Mouse (Mus musculus) testis, adult 2 months (tissue): ENCODE measurements around the gene Lancl2. TPM values are rescaled to one million over a fixed set of nuclear protein-coding genes. Genes with fewer than 3 reads are reported as not detected.
A peak's percentile ranks its signal among the peaks of the same experiment; 100 is the strongest.

ENCODE experiments used
- H3K27ac ChIP-seq: fragments of 200-500 bp; 2 replicates; pipeline ENCODE4 v1.5.1; 2012; ENCODE audit warnings: low read depth, low read length; ENCODE audit not compliant: control insufficient read depth, insufficient read depth
- H3K27me3 ChIP-seq: fragments of 200-500 bp; 2 replicates; pipeline ENCODE4 v1.6.1; 2012; ENCODE audit warnings: mild to moderate bottlenecking, low read length, moderate library complexity; ENCODE audit not compliant: control insufficient read depth, insufficient read depth
- H3K36me3 ChIP-seq: fragments of 200-500 bp; 2 replicates; pipeline ENCODE4 v1.6.1; 2012; ENCODE audit warnings: mild to moderate bottlenecking, low read length; ENCODE audit not compliant: control insufficient read depth, insufficient read depth
- H3K4me1 ChIP-seq: fragments of 200-500 bp; 2 replicates; pipeline ENCODE4 v1.6.1; 2012; ENCODE audit warnings: low read length; ENCODE audit not compliant: control insufficient read depth, insufficient read depth
- H3K4me3 ChIP-seq: fragments of 200-500 bp; 2 replicates; pipeline ENCODE4 v1.5.1; 2012; ENCODE audit warnings: low read depth, mild to moderate bottlenecking, low read length, moderate library complexity, mixed read lengths; ENCODE audit not compliant: control insufficient read depth
- CTCF ChIP-seq: fragments of 200-500 bp; IDR thresholded peaks from 2 replicates; pipeline ENCODE4 v1.5.1; 2012; ENCODE audit warnings: low read depth, mild to moderate bottlenecking, inconsistent platforms, low read length, moderate library complexity; ENCODE audit not compliant: control insufficient read depth, insufficient read depth, insufficient replicate concordance
- POLR2A ChIP-seq: fragments of 200-500 bp; IDR thresholded peaks from 2 replicates; pipeline ENCODE4 v1.6.1; 2012; ENCODE audit warnings: low read depth, mild to moderate bottlenecking, inconsistent platforms, low read length, moderate library complexity; ENCODE audit not compliant: control insufficient read depth
- polyA plus RNA-seq: library from polyadenylated mRNA; depleted of rRNA; stranded (reverse); fragments of >200 nt; gene quantifications from 2 replicates; pipeline ENCODE4 v1.2.3, GENCODE M21; 2012; rRNA removed

Gene Lancl2
- polyA plus RNA-seq, result 71.1 and 87.9 TPM in 2 replicates

DNA sequence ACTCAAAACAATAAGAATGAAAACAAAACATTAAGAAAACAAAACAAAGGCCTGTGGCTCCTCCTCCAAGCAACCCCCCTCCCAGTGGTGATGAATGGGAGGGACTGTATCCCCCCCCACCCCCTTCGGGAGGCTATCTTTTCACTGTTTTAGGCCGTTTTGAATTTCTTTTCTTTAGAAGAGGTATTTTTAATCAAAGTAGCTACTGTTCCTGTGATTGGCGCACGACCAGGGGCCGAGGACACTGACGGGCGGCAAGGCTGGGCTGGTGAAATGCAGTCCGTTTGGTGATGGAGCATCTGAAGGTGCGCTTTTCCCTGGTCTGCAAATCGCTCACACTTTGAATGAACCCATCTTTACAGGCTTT is at the start of gene Lancl2:
Gene Lancl2 (plus strand): TSS at position 165 of the 367 bp plus-strand sequence.
- H3K27me3 ChIP-seq, result no peaks in the 10 kb centered on the region
- H3K4me3 ChIP-seq, result peak within 1 kb of the TSS; percentile 96
- no peaks in the 10 kb centered on the region for H3K36me3 ChIP-seq
- no peak for TF ChIP-seq POLR2A
- no peak for TF ChIP-seq CTCF
- peaks cover 4% of the 10 kb centered on the region for H3K4me1 ChIP-seq
- peak within 1 kb of the TSS; percentile 100 for H3K27ac ChIP-seq

DNA sequence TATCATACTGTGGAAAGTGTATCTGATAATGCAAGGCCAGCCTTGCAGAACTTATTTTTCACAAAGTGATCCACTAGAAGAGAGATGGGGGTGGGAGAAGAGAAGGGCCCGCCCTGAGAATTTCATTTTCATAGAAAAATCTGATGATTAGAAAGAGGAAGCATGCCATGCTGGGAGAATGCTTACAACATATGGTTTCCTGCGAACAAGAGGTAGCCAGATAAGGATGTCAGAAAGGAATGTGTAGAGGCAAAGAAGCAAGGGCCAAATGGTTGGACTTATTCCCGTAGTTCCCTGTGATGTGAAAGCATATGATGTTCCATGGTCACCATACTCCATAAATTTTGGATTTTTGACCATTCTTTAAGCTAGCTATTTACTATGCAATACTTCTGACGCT is 41.0 kb upstream of the Lancl2 start:
- Histone ChIP-seq H3K36me3 (no peaks in the 10 kb centered on the region), H3K27ac (no peak overlapping the region)
- TF ChIP-seq CTCF (no peak), POLR2A (no peak)

DNA sequence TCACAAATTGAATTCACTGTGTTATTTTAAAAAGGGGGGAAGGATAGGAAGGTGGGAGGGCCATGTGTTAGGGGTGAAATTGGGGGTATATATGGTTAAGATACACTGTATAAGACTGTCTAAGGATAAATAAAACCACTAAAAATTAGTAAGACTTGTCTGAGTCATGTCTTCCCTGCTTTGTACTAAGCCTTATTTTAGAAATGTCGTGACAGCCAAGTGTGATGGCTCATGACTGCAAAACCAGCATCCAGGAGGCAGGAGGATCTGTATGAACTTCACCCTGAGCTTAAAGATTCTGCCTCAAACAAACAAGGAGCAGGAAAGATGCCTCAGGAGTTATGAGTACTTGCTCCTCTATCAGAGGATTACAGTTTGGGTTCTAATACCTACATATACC is 18.2 kb upstream of the Lancl2 start:
- no peak overlapping the region for H3K4me3 ChIP-seq
- H3K27me3 ChIP-seq, result no peaks in the 10 kb centered on the region
- H3K27ac ChIP-seq, result no peak overlapping the region
- no peaks in the 10 kb centered on the region for H3K36me3 ChIP-seq
- TF ChIP-seq CTCF (no peak), POLR2A (no peak)
- no peaks in the 10 kb centered on the region for H3K4me1 ChIP-seq

More for the DNA sequence above, 41.0 kb upstream of the Lancl2 start:
- Histone ChIP-seq H3K4me3 (no peak overlapping the region), H3K27me3 (no peaks in the 10 kb centered on the region), H3K4me1 (no peaks in the 10 kb centered on the region)

DNA sequence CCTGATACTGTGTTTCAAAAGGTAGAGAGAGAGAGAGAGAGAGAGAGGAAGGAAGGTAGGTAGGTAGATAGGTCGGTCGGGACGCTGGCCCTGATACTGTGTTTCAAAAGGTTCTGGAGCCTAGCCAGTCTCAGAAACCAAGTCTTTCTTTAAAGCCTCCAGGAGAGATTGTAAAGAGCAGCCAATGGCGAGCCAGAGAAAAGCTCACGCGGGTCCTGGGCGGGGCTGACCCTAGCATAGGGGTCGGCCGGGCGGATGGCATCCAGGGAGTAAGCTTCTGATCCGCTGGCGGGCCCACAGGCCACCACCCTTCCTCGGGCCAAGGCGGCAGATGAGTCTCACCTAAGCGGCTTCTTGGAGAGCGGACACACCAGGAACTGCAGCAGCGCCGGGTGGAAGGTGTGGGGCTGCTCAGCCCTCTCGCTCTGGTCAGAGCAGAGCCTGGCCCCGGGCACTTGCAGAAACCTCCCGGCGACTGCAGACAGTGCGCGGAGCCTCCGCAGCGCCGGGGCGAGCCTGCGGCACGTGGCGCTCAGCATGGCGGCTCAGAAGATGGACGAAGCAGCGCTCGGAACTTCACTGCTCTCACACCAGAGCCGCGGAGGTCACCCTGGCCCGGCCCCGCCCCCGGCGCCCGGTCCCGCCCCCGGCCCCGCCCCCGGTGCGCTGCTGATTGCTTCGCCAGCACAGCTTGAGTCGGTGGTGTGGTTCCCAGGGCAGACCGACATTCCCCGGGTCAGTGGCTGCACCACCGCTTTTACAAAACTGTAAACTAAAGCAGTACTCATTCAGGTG is 10.7 kb upstream of the Lancl2 start, which contains the start of gene Pyurf:
Gene Pyurf (minus strand): TSS at position 612 of the 795 bp plus-strand sequence.
- peak within 1 kb of the TSS; percentile 87 for H3K27ac ChIP-seq
- TF ChIP-seq CTCF (peak; percentile 16; the same call in 1 of the 2 replicates), POLR2A (peak; percentile 55)
- no peaks in the 10 kb centered on the region for H3K27me3 ChIP-seq
- H3K4me1 ChIP-seq, result peaks cover 7% of the 10 kb centered on the region; the same call in 1 of the 2 replicates
- H3K36me3 ChIP-seq, result no peaks in the 10 kb centered on the region
- H3K4me3 ChIP-seq, result peak within 1 kb of the TSS; percentile 93

DNA sequence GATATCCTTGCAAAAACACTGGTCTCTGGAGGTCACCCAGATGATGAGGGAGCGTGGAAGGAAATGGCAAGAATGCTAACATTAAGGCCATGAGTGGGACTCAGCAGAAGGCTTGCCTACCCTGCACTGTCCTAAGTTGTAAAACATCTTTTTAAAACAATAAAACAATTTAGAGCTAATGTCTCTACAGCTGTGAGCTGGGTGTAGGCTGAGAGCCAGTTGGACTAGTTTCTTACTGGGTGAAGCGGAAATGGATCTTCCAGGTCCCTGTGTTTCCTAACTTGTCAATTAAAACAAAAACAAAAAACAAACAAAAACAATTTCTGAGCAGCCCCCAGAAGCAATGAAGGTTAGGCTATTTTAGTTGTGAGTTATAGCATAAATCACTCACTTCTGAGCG is 9.2 kb upstream of the Lancl2 start:
- Histone ChIP-seq H3K27ac (no peak overlapping the region), H3K4me1 (peaks cover 7% of the 10 kb centered on the region; the same call in 1 of the 2 replicates), H3K4me3 (no peak overlapping the region), H3K36me3 (no peaks in the 10 kb centered on the region), H3K27me3 (no peaks in the 10 kb centered on the region)
- TF ChIP-seq CTCF (no peak), POLR2A (no peak)

DNA sequence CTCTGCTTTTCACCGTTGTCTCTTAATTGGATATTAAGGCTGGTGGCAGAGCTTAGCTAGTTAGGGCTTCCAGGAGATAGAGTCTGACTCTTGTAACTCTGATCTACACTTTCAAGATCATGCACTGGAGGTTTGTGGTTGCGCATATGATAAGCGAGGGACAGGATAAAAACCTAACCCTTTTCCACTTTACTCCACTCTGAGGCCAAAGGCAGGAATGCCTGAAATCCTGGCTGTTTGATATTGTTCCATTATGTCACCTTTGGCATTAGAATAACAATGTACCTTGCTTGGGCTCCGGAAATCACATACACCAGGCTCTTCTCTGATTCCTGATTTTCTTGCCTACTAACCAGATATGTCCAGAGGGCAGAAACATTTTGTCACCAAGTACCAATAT is 654 bp upstream of the Lancl2 start:
- Histone ChIP-seq H3K4me1 (peaks cover 4% of the 10 kb centered on the region), H3K27ac (no peak overlapping the region), H3K27me3 (no peaks in the 10 kb centered on the region), H3K4me3 (no peak overlapping the region), H3K36me3 (no peaks in the 10 kb centered on the region)
- TF ChIP-seq POLR2A, result no peak
- TF ChIP-seq CTCF, result no peak

DNA sequence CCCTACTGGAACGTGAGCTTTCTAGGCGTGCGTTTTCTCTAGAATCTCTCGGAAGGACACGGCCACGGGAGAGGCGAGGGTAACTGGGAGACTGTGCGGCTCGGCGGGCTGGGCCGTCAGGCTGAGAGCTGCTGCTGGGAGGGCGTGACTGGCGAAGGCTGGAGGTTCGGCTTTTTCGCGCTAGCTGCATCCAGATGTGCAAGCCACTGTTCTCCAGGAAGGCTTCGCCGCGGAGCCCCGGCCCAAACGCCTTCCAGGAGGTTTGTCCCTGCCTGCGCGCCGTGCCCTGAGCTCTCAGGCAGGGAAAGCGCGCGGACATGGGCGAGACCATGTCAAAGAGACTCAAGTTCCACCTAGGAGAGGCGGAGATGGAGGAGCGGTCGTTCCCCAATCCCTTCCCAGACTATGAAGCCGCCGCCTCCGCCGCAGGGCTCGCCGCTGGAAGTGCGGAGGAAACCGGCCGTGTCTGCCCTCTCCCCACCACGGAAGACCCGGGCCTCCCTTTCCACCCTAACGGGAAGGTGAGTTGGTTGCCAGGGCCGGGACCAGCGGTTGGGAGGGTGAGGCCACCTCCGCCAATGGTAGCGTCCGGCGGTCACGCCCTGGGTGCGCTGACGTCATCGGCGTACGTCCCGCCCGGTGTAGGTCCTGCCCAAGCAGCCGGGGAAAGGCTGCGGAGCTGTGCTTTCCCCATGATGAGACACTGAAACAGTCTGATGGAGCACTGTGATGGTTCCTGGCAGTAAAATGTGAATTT is 581 bp downstream of the Lancl2 start:
- H3K4me3 ChIP-seq, result peak overlapping the region; percentile 96
- no peaks in the 10 kb centered on the region for H3K27me3 ChIP-seq
- TF ChIP-seq CTCF (no peak), POLR2A (peak; percentile 74)
- peak overlapping the region; percentile 100 for H3K27ac ChIP-seq
- peaks cover 4% of the 10 kb centered on the region for H3K4me1 ChIP-seq
- H3K36me3 ChIP-seq, result no peaks in the 10 kb centered on the region
